Comparison of ENCODE assay signal across 8 mouse cellular contexts in the genomic region with DNA sequence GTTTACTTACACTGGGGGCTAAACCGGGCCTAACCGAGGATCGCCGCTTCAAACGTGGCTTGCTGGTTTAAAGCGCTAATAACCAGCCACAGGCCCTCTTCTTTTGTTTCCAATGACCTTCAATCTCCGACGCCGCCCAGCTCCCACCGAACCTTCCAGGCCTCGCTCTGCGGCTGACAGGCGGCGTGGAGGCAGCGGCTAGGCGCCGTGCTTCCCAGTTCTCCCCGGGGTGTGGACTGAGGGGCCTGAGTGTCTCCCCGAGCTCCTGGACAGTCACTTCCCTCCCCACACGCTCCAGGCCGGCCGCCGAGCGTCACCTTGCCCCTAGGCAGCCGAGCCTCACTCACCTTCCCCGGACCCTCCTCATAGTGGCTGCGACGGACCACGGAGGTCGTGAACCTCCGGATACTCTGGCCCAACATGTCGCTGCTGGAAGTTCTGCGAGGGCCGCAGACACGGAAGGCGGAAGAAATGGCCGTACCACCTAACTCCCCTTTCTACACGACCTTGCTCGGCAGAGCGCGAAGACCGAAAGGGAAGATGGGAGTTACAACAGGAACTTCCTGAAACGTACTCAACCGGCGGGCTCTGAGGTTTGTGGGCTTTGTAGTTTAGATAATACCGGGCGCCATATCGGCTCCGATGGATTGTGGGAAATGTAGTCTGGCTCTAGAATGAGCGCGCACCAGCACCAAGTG. TPM values are rescaled to one million over a fixed set of nuclear protein-coding genes. Genes with fewer than 3 reads are reported as not detected.
DNase-seq lines count a peak whose midpoint lies in the region; ATAC-seq and TF ChIP-seq lines count a peak whose summit lies in the region.

A gene (minus strand): TSS at position 651 of the 698 bp plus-strand sequence.

- H3K9ac ChIP-seq in forebrain, embryonic 12.5 days, result peak within 1 kb of the TSS; percentile 96
- H3K9ac ChIP-seq in heart, postnatal 0 days (replicated peaks; ENCODE audit: low read depth, low read length), result peak within 1 kb of the TSS; percentile 97
- peak within 1 kb of the TSS; percentile 77 for H3K9ac ChIP-seq in liver, embryonic 16.5 days (ENCODE audit: low read depth, low read length)
- peak within 1 kb of the TSS; percentile 100 for H3K9ac ChIP-seq in neural tube, embryonic 13.5 days

- peaks cover 3% of the 10 kb centered on the region; the same call in 1 of the 2 replicates for H3K4me1 ChIP-seq in E14TG2a.4 (replicated peaks; ENCODE audit: low read depth, low read length)
- H3K4me1 ChIP-seq in forebrain, embryonic 12.5 days, result no peaks in the 10 kb centered on the region
- H3K4me1 ChIP-seq in heart, postnatal 0 days (ENCODE audit: control insufficient read depth, insufficient read depth), result 0 out of 2 replicates have a peak, but pooled peaks cover 3% of the 10 kb centered on the region
- no peaks in the 10 kb centered on the region for H3K4me1 ChIP-seq in liver, embryonic 16.5 days (ENCODE audit: control insufficient read depth, low read depth, low read length)
- H3K4me1 ChIP-seq in neural tube, embryonic 13.5 days (replicated peaks), result peaks cover 6% of the 10 kb centered on the region; the same call in 1 of the 2 replicates
- no peaks in the 10 kb centered on the region for H3K4me1 ChIP-seq in testis, adult 2 months (ENCODE audit: control insufficient read depth, insufficient read depth, low read length)

- peak within 1 kb of the TSS; percentile 90 for H3K27ac ChIP-seq in forebrain, embryonic 12.5 days
- H3K27ac ChIP-seq in heart, postnatal 0 days (ENCODE audit: low read depth), result peak within 1 kb of the TSS; percentile 96
- H3K27ac ChIP-seq in liver, embryonic 16.5 days (ENCODE audit: low read length), result peak within 1 kb of the TSS; percentile 55
- peak within 1 kb of the TSS; percentile 95 for H3K27ac ChIP-seq in neural tube, embryonic 13.5 days (replicated peaks)
- peak within 1 kb of the TSS; percentile 93 for H3K27ac ChIP-seq in testis, adult 2 months (ENCODE audit: control insufficient read depth, insufficient read depth, low read depth, low read length)

- H3K4me3 ChIP-seq in E14TG2a.4 (replicated peaks; ENCODE audit: low read length), result peak within 1 kb of the TSS; percentile 87
- peak within 1 kb of the TSS; percentile 88 for H3K4me3 ChIP-seq in forebrain, embryonic 12.5 days (replicated peaks)
- H3K4me3 ChIP-seq in heart, postnatal 0 days (ENCODE audit: low read depth, low read length), result peak within 1 kb of the TSS; percentile 83
- H3K4me3 ChIP-seq in liver, embryonic 16.5 days (ENCODE audit: low read depth, low read length), result peak within 1 kb of the TSS; percentile 76
- H3K4me3 ChIP-seq in neural tube, embryonic 13.5 days, result peak within 1 kb of the TSS; percentile 85
- peak within 1 kb of the TSS; percentile 99 for H3K4me3 ChIP-seq in testis, adult 2 months (ENCODE audit: control insufficient read depth, low read depth, low read length)

- ATAC-seq in forebrain, embryonic 12.5 days (ENCODE audit: low FRiP score), result peak; percentile 98
- ATAC-seq in heart, postnatal 0 days (ENCODE audit: insufficient read depth, low read depth), result peak; percentile 98
- ATAC-seq in liver, embryonic 16.5 days (ENCODE audit: low read depth), result peak; percentile 98
- peak; percentile 99 for ATAC-seq in neural tube, embryonic 13.5 days (ENCODE audit: low read depth)

- H3K4me2 ChIP-seq in forebrain, embryonic 12.5 days, result peak within 1 kb of the TSS; percentile 60
- H3K4me2 ChIP-seq in heart, postnatal 0 days (ENCODE audit: low read depth, low read length), result peak within 1 kb of the TSS; percentile 72
- peak within 1 kb of the TSS; percentile 66 for H3K4me2 ChIP-seq in liver, embryonic 16.5 days (ENCODE audit: low read depth, low read length)
- H3K4me2 ChIP-seq in neural tube, embryonic 13.5 days, result peak within 1 kb of the TSS; percentile 70

- no peak for TF ChIP-seq EP300 in heart, postnatal 0 days (IDR thresholded peaks at IDR 0.05; ENCODE audit: low read depth)

- peak; percentile 85 for DNase-seq in c-Kit-positive CD71-positive TER-119-positive erythroid progenitor cells, embryonic 14.5 days (ENCODE audit: low spot score)
- DNase-seq in heart, postnatal 0 days (ENCODE audit: low spot score), result peak; percentile 98
- peak; percentile 82 to 89 for DNase-seq in kidney, postnatal 4 days

- no peak for TF ChIP-seq CTCF in E14TG2a.4 (conservative IDR thresholded peaks at IDR 0.05; ENCODE audit: low read length)
- TF ChIP-seq CTCF in heart, postnatal 0 days (IDR thresholded peaks at IDR 0.05; ENCODE audit: low read depth), result no peak
- TF ChIP-seq CTCF in testis, adult 2 months (IDR thresholded peaks at IDR 0.05; ENCODE audit: control insufficient read depth, insufficient read depth, insufficient replicate concordance, low read depth, low read length), result no peak

- WGBS in forebrain, embryonic 12.5 days, result under 1% methylated on average over 51 of the region's 51 CpGs
- WGBS in heart, postnatal 0 days, result under 1% methylated on average over 49 of the region's 51 CpGs
- under 1% methylated on average over 49 of the region's 51 CpGs for WGBS in liver, embryonic 16.5 days (ENCODE audit: insufficient replicate concordance)
- under 1% methylated on average over 51 of the region's 51 CpGs for WGBS in neural tube, embryonic 13.5 days

- H3K36me3 ChIP-seq in E14TG2a.4 (ENCODE audit: insufficient read depth, low read length), result peaks cover 24% of the 10 kb centered on the region
- peaks cover 8% of the 10 kb centered on the region for H3K36me3 ChIP-seq in forebrain, embryonic 12.5 days (replicated peaks)
- H3K36me3 ChIP-seq in heart, postnatal 0 days (replicated peaks; ENCODE audit: control insufficient read depth, insufficient read depth, low read length), result peaks cover 10% of the 10 kb centered on the region; the same call in 1 of the 2 replicates
- peaks cover 8% of the 10 kb centered on the region for H3K36me3 ChIP-seq in liver, embryonic 16.5 days (ENCODE audit: control insufficient read depth, insufficient read depth)
- H3K36me3 ChIP-seq in neural tube, embryonic 13.5 days, result peaks cover 18% of the 10 kb centered on the region
- H3K36me3 ChIP-seq in testis, adult 2 months (ENCODE audit: control insufficient read depth, insufficient read depth, low read length), result no peaks in the 10 kb centered on the region

- no peaks in the 10 kb centered on the region for H3K9me3 ChIP-seq in E14TG2a.4 (ENCODE audit: low read length)
- H3K9me3 ChIP-seq in forebrain, embryonic 12.5 days, result no peaks in the 10 kb centered on the region
- no peaks in the 10 kb centered on the region for H3K9me3 ChIP-seq in heart, postnatal 0 days (replicated peaks; ENCODE audit: control insufficient read depth, low read length)
- H3K9me3 ChIP-seq in liver, embryonic 16.5 days (replicated peaks; ENCODE audit: control insufficient read depth, low read length), result no peaks in the 10 kb centered on the region
- no peaks in the 10 kb centered on the region for H3K9me3 ChIP-seq in neural tube, embryonic 13.5 days

- no peaks in the 10 kb centered on the region for H3K27me3 ChIP-seq in E14TG2a.4 (ENCODE audit: insufficient read depth, low read length)
- no peaks in the 10 kb centered on the region for H3K27me3 ChIP-seq in forebrain, embryonic 12.5 days
- H3K27me3 ChIP-seq in heart, postnatal 0 days (ENCODE audit: control insufficient read depth, insufficient read depth, low read length), result no peaks in the 10 kb centered on the region
- no peaks in the 10 kb centered on the region for H3K27me3 ChIP-seq in liver, embryonic 16.5 days (ENCODE audit: control insufficient read depth, insufficient read depth, low read depth, low read length)
- no peaks in the 10 kb centered on the region for H3K27me3 ChIP-seq in neural tube, embryonic 13.5 days
- no peaks in the 10 kb centered on the region for H3K27me3 ChIP-seq in testis, adult 2 months (ENCODE audit: control insufficient read depth, insufficient read depth, low read length)

- TF ChIP-seq POLR2A in testis, adult 2 months (IDR thresholded peaks at IDR 0.05; ENCODE audit: control insufficient read depth, low read depth, low read length), result peak; percentile 79

RNA-seq across cellular contexts. Expression of the gene that starts here (rescaled TPM):
- 699 and 703 TPM in 2 replicates for polyA plus RNA-seq in forebrain, embryonic 12.5 days (2016; fragmentation: Nextera tagmentation; extraction: Ambion mirVana)
- total RNA-seq in heart, postnatal 0 days (2014; rRNA removed; ENCODE audit: low replicate concordance), result 2,601 and 4,002 TPM in 2 replicates
- 3,207 and 3,416 TPM in 2 replicates for polyA plus RNA-seq in heart, postnatal 0 days (2015; fragmentation: Nextera tagmentation; extraction: Ambion mirVana)
- polyA plus RNA-seq in liver, embryonic 16.5 days (2015; fragmentation: Nextera tagmentation; extraction: Ambion mirVana), result 342 and 434 TPM in 2 replicates
- polyA plus RNA-seq in neural tube, embryonic 13.5 days (2015; fragmentation: Nextera tagmentation; extraction: Ambion mirVana), result 704 and 779 TPM in 2 replicates
- 337 and 348 TPM in 2 replicates for polyA plus RNA-seq in testis, adult 2 months (2012; rRNA removed)

Comparison
In these comparisons a context has a peak if more than half of its experiments do, and no peak if none do; other contexts are left out.
1. Peak in every context shown above with its lines: DNase-seq, ATAC-seq, H3K4me3 ChIP-seq and H3K27ac ChIP-seq.